Mouse (Mus musculus) intestine, embryonic 16.5 days (tissue): ENCODE measurements around the gene Rnf43. TPM values are rescaled to one million over a fixed set of nuclear protein-coding genes. Genes with fewer than 3 reads are reported as not detected.

Experiments used
- ATAC-seq: fragments of 200-750 bp; cut with Nextera tagmentation; 2 replicates; pipeline ENCODE4 v1.8.0; 2017; ENCODE audit warnings: moderate TSS enrichment, moderate library complexity
- H3K27ac ChIP-seq: fragments of 300-500 bp; sonication (generic); 2 replicates; pipeline ENCODE4 v1.5.1; 2014; ENCODE audit warnings: mild to moderate bottlenecking, low read length
- H3K27me3 ChIP-seq: fragments of 300-500 bp; sonication (generic); replicated peaks from 2 replicates; pipeline ENCODE4 v1.6.1; 2014; ENCODE audit warnings: low read length, control low read depth, mixed read lengths; ENCODE audit not compliant: control insufficient read depth, insufficient read depth
- H3K36me3 ChIP-seq: fragments of 300-500 bp; sonication (generic); 2 replicates; pipeline ENCODE4 v1.6.1; 2014; ENCODE audit warnings: low read length, control low read depth; ENCODE audit not compliant: control insufficient read depth, insufficient read depth
- H3K4me1 ChIP-seq: fragments of 300-500 bp; sonication (generic); 2 replicates; pipeline ENCODE4 v1.6.1; 2014; ENCODE audit warnings: low read length, control low read depth, mixed read lengths; ENCODE audit not compliant: control insufficient read depth, insufficient read depth
- H3K4me2 ChIP-seq: fragments of 300-500 bp; sonication (generic); 2 replicates; pipeline ENCODE4 v1.6.1; 2014; ENCODE audit warnings: low read depth, low read length, control low read depth
- H3K4me3 ChIP-seq: fragments of 300-500 bp; sonication (generic); 2 replicates; pipeline ENCODE4 v1.5.1; 2014; ENCODE audit warnings: mild to moderate bottlenecking, low read length
- H3K9ac ChIP-seq: fragments of 300-500 bp; sonication (generic); 2 replicates; pipeline ENCODE4 v1.6.1; 2014; ENCODE audit warnings: low read depth, low read length
- H3K9me3 ChIP-seq: fragments of 300-500 bp; sonication (generic); 2 replicates; pipeline ENCODE4 v1.6.1; 2016; ENCODE audit warnings: low read length, control low read depth; ENCODE audit not compliant: control insufficient read depth
- WGBS: fragments of 180-500 bp; shearing (Covaris S2); extraction: QIAGEN DNeasy Blood & Tissue Kit; methylation state at CpG from one replicate; pipeline ENCODE4 v1.1.7; 2014; 5-methylcytosine and 5-hydroxymethylcytosine counted together
- polyA plus RNA-seq: library from polyadenylated mRNA; unstranded; fragments of >200 nt; fragmentation: Nextera tagmentation; extraction: Ambion mirVana; gene quantifications from 2 replicates; pipeline ENCODE4 v1.2.1, GENCODE M21; 2015

The Rnf43 gene
- polyA plus RNA-seq, 1 experiment from 2014 or later = 11.2 TPM

- no peak overlapping the region for H3K9ac ChIP-seq
- no peak overlapping the region; the same call in 1 of the 2 replicates for H3K27ac ChIP-seq
- WGBS = 28% methylated on average over 13 of the region's 13 CpGs
- no peaks in the 10 kb centered on the region for H3K9me3 ChIP-seq
- no peaks in the 10 kb centered on the region for H3K36me3 ChIP-seq
- no peaks in the 10 kb centered on the region for H3K27me3 ChIP-seq
- peaks cover 14% of the 10 kb centered on the region; the same call in 1 of the 2 replicates for H3K4me1 ChIP-seq
- H3K4me3 ChIP-seq = no peak overlapping the region
- peak; percentile 92 for ATAC-seq
- H3K4me2 ChIP-seq = no peak overlapping the region
These were observed 20.5 kb downstream of the Rnf43 start for GRCm38 (mm10) chr11:87682838-87683571.

GRCm38 (mm10) chr11:87686407-87686806 lies 23.9 kb downstream of the Rnf43 start:
- H3K9ac ChIP-seq = no peak overlapping the region
- H3K9me3 ChIP-seq = no peaks in the 10 kb centered on the region
- no peak overlapping the region for H3K4me3 ChIP-seq
- H3K36me3 ChIP-seq = no peaks in the 10 kb centered on the region
- no peak for ATAC-seq
- no peaks in the 10 kb centered on the region for H3K27me3 ChIP-seq
- H3K27ac ChIP-seq = no peak overlapping the region
- 58% methylated on average over 7 of the region's 7 CpGs for WGBS
- H3K4me2 ChIP-seq = no peak overlapping the region
- H3K4me1 ChIP-seq = peaks cover 30% of the 10 kb centered on the region

- Histone ChIP-seq H3K27me3 (no peaks in the 10 kb centered on the region), H3K4me3 (no peak overlapping the region), H3K9me3 (no peaks in the 10 kb centered on the region), H3K4me2 (peak overlapping the region; percentile 51), H3K9ac (peak overlapping the region; percentile 16; the same call in 1 of the 2 replicates), H3K27ac (peak overlapping the region; percentile 30), H3K36me3 (no peaks in the 10 kb centered on the region), H3K4me1 (peaks cover 30% of the 10 kb centered on the region)
- WGBS = 57% methylated on average over 15 of the region's 15 CpGs
- ATAC-seq = no peak
These were observed 25.0 kb downstream of the Rnf43 start for GRCm38 (mm10) chr11:87687246-87688225.

GRCm38 (mm10) chr11:87688478-87689203 lies 26.1 kb downstream of the Rnf43 start:
- Histone ChIP-seq H3K4me2 (peak overlapping the region; percentile 51), H3K27me3 (no peaks in the 10 kb centered on the region), H3K4me1 (peaks cover 30% of the 10 kb centered on the region), H3K9ac (no peak overlapping the region), H3K27ac (peak overlapping the region; percentile 64), H3K36me3 (no peaks in the 10 kb centered on the region), H3K4me3 (peak overlapping the region; percentile 6; the same call in 1 of the 2 replicates), H3K9me3 (no peaks in the 10 kb centered on the region)
- peak; percentile 17; the same call in 1 of the 2 replicates for ATAC-seq
- WGBS = 51% methylated on average over 11 of the region's 11 CpGs

- H3K27ac ChIP-seq = peak overlapping the region; percentile 64
- H3K9me3 ChIP-seq = no peaks in the 10 kb centered on the region
- peak overlapping the region; percentile 6; the same call in 1 of the 2 replicates for H3K9ac ChIP-seq
- no peaks in the 10 kb centered on the region for H3K27me3 ChIP-seq
- WGBS = 5% methylated on average over 7 of the region's 7 CpGs
- H3K36me3 ChIP-seq = no peaks in the 10 kb centered on the region
- H3K4me2 ChIP-seq = peak overlapping the region; percentile 51
- ATAC-seq = peak; percentile 88
- peak overlapping the region; percentile 11 for H3K4me3 ChIP-seq
- peaks cover 30% of the 10 kb centered on the region for H3K4me1 ChIP-seq
These were observed 26.9 kb downstream of the Rnf43 start for GRCm38 (mm10) chr11:87689402-87689808.

- H3K27ac ChIP-seq = peak overlapping the region; percentile 52
- no peaks in the 10 kb centered on the region for H3K9me3 ChIP-seq
- 42% methylated on average over 16 of the region's 16 CpGs for WGBS
- peak overlapping the region; percentile 6 for H3K9ac ChIP-seq
- ATAC-seq = peak; percentile 28
- peaks cover 30% of the 10 kb centered on the region for H3K4me1 ChIP-seq
- H3K4me3 ChIP-seq = peak overlapping the region; percentile 11
- H3K36me3 ChIP-seq = no peaks in the 10 kb centered on the region
- peak overlapping the region; percentile 51 for H3K4me2 ChIP-seq
- H3K27me3 ChIP-seq = no peaks in the 10 kb centered on the region
These were observed 27.7 kb downstream of the Rnf43 start for GRCm38 (mm10) chr11:87690054-87690740.

- H3K9me3 ChIP-seq = no peaks in the 10 kb centered on the region
- H3K27ac ChIP-seq = peak overlapping the region; percentile 71
- peak overlapping the region; percentile 30; the same call in 1 of the 2 replicates for H3K4me2 ChIP-seq
- H3K9ac ChIP-seq = no peak overlapping the region
- ATAC-seq = peak; percentile 97
- H3K36me3 ChIP-seq = no peaks in the 10 kb centered on the region
- H3K4me3 ChIP-seq = no peak overlapping the region
- no peaks in the 10 kb centered on the region for H3K27me3 ChIP-seq
- peaks cover 12% of the 10 kb centered on the region; the same call in 1 of the 2 replicates for H3K4me1 ChIP-seq
- 47% methylated on average over 14 of the region's 14 CpGs for WGBS
These were observed 34.7 kb downstream of the Rnf43 start for GRCm38 (mm10) chr11:87697131-87697682.

- WGBS = 77% methylated on average over 4 of the region's 4 CpGs
- no peaks in the 10 kb centered on the region for H3K36me3 ChIP-seq
- H3K4me2 ChIP-seq = no peak overlapping the region
- ATAC-seq = no peak
- H3K27me3 ChIP-seq = no peaks in the 10 kb centered on the region
- H3K4me1 ChIP-seq = peaks cover 12% of the 10 kb centered on the region; the same call in 1 of the 2 replicates
- H3K9ac ChIP-seq = no peak overlapping the region
- H3K9me3 ChIP-seq = no peaks in the 10 kb centered on the region
- H3K4me3 ChIP-seq = no peak overlapping the region
- H3K27ac ChIP-seq = no peak overlapping the region; the same call in 1 of the 2 replicates
These were observed 35.6 kb downstream of the Rnf43 start for GRCm38 (mm10) chr11:87698126-87698525.
